Mouse (Mus musculus) thymus, adult 2 months (tissue): ENCODE data around the gene Slc15a4. TPM values are rescaled to one million over a fixed set of nuclear protein-coding genes. Genes with fewer than 3 reads are reported as not detected.

Source experiments
- DNase-seq: peaks from one replicate; pipeline ENCODE4 v3.0.0; 2021
- H3K27ac ChIP-seq: fragments of 200-500 bp; 2 replicates; pipeline ENCODE4 v1.5.1; 2012; ENCODE audit warnings: low read length, control low read depth; ENCODE audit not compliant: control insufficient read depth, insufficient read depth
- H3K27me3 ChIP-seq: fragments of 200-500 bp; 2 replicates; pipeline ENCODE4 v1.6.1; 2012; ENCODE audit warnings: mild to moderate bottlenecking, low read length, moderate library complexity, mixed read lengths; ENCODE audit not compliant: control insufficient read depth, insufficient read depth
- H3K36me3 ChIP-seq: fragments of 200-500 bp; 2 replicates; pipeline ENCODE4 v1.6.1; 2012; ENCODE audit warnings: mild to moderate bottlenecking, low read length, moderate library complexity; ENCODE audit not compliant: control insufficient read depth, insufficient read depth
- H3K4me1 ChIP-seq: fragments of 200-500 bp; replicated peaks from 2 replicates; pipeline ENCODE4 v1.6.1; 2012; ENCODE audit warnings: low read length; ENCODE audit not compliant: control insufficient read depth, insufficient read depth
- H3K4me3 ChIP-seq: fragments of 200-500 bp; 2 replicates; pipeline ENCODE4 v1.5.1; 2012; ENCODE audit warnings: mild to moderate bottlenecking, low read length, control low read depth, moderate library complexity; ENCODE audit not compliant: control insufficient read depth, insufficient read depth
- CTCF ChIP-seq: fragments of 200-500 bp; IDR thresholded peaks from 2 replicates; pipeline ENCODE4 v1.5.1; 2012; ENCODE audit warnings: mild to moderate bottlenecking, control low read depth, low read length, moderate library complexity, borderline replicate concordance; ENCODE audit not compliant: control insufficient read depth, poor library complexity, insufficient read depth; ENCODE audit errors: extremely low read depth
- POLR2A ChIP-seq: fragments of 200-500 bp; IDR thresholded peaks from 2 replicates; pipeline ENCODE4 v1.6.1; 2012; ENCODE audit warnings: mild to moderate bottlenecking, low read length, control low read depth, moderate library complexity; ENCODE audit not compliant: control insufficient read depth, poor library complexity, insufficient read depth; ENCODE audit errors: extremely low read depth
- WGBS: fragments of 180-500 bp; shearing (Covaris S2); methylation state at CpG from one replicate; pipeline ENCODE4 v1.1.7; 2018; 5-methylcytosine and 5-hydroxymethylcytosine counted together
- polyA plus RNA-seq: library from polyadenylated mRNA; depleted of rRNA; stranded (reverse); fragments of >200 nt; gene quantifications from 2 replicates; pipeline ENCODE4 v1.2.3, GENCODE M21; 2012

The Slc15a4 gene
- polyA plus RNA-seq, 1 experiment, result 45.4 TPM

- Histone ChIP-seq H3K4me3 (no peak overlapping the region), H3K27me3 (no peaks in the 10 kb centered on the region), H3K27ac (no peak overlapping the region), H3K4me1 (peaks cover 19% of the 10 kb centered on the region), H3K36me3 (no peaks in the 10 kb centered on the region)
- WGBS, result 22% methylated on average over 3 of the region's 3 CpGs
- no peak for TF ChIP-seq CTCF
- TF ChIP-seq POLR2A, result no peak
- no peak for DNase-seq
Measured at GRCm38 (mm10) chr5:127615459-127615858, 17.2 kb downstream of the Slc15a4 start.

GRCm38 (mm10) chr5:127612397-127612796 lies 20.3 kb downstream of the Slc15a4 start:
- no peak for TF ChIP-seq POLR2A
- TF ChIP-seq CTCF, result no peak
- WGBS, result 98% methylated on average over 6 of the region's 6 CpGs
- Histone ChIP-seq H3K4me1 (peaks cover 17% of the 10 kb centered on the region), H3K36me3 (peaks cover 6% of the 10 kb centered on the region), H3K27me3 (no peaks in the 10 kb centered on the region), H3K27ac (no peak overlapping the region), H3K4me3 (no peak overlapping the region)
- no peak for DNase-seq

GRCm38 (mm10) chr5:127611881-127612280 lies 20.8 kb downstream of the Slc15a4 start:
- Histone ChIP-seq H3K4me1 (peaks cover 17% of the 10 kb centered on the region), H3K4me3 (no peak overlapping the region)

GRCm38 (mm10) chr5:127610787-127611509 lies 21.7 kb downstream of the Slc15a4 start:
- no peak overlapping the region for H3K4me3 ChIP-seq
- peaks cover 6% of the 10 kb centered on the region for H3K36me3 ChIP-seq
- TF ChIP-seq POLR2A, result no peak
- no peak for TF ChIP-seq CTCF
- 36% methylated on average over 6 of the region's 6 CpGs for WGBS
- no peaks in the 10 kb centered on the region for H3K27me3 ChIP-seq
- peak overlapping the region; percentile 33; the same call in 1 of the 2 replicates for H3K27ac ChIP-seq
- peaks cover 11% of the 10 kb centered on the region for H3K4me1 ChIP-seq
- DNase-seq, result no peak

More at GRCm38 (mm10) chr5:127611881-127612280, 20.8 kb downstream of the Slc15a4 start:
- no peak for TF ChIP-seq POLR2A
- no peak for TF ChIP-seq CTCF
- no peak for DNase-seq
- Histone ChIP-seq H3K36me3 (peaks cover 6% of the 10 kb centered on the region), H3K27me3 (no peaks in the 10 kb centered on the region), H3K27ac (no peak overlapping the region)
- 68% methylated on average over 1 of the region's 1 CpGs for WGBS

GRCm38 (mm10) chr5:127609191-127609714 lies 23.4 kb downstream of the Slc15a4 start:
- Histone ChIP-seq H3K27ac (no peak overlapping the region), H3K27me3 (no peaks in the 10 kb centered on the region), H3K4me1 (peaks cover 4% of the 10 kb centered on the region; the same call in 1 of the 2 replicates), H3K36me3 (peaks cover 9% of the 10 kb centered on the region), H3K4me3 (no peak overlapping the region)
- TF ChIP-seq POLR2A, result no peak
- no peak for TF ChIP-seq CTCF
- 90% methylated on average over 7 of the region's 7 CpGs for WGBS
- no peak for DNase-seq

- H3K4me1 ChIP-seq, result peaks cover 4% of the 10 kb centered on the region; the same call in 1 of the 2 replicates
- no peak for DNase-seq
- no peak overlapping the region for H3K4me3 ChIP-seq
- 89% methylated on average over 2 of the region's 2 CpGs for WGBS
- no peak overlapping the region for H3K27ac ChIP-seq
- TF ChIP-seq POLR2A (no peak), CTCF (no peak)
- H3K36me3 ChIP-seq, result peaks cover 25% of the 10 kb centered on the region
- no peaks in the 10 kb centered on the region for H3K27me3 ChIP-seq
Measured at GRCm38 (mm10) chr5:127607507-127607906, 25.2 kb downstream of the Slc15a4 start.
